Mouse (Mus musculus) embryonic facial prominence, embryonic 14.5 days (tissue): ENCODE results near the gene Eps8. TPM values are rescaled to one million over a fixed set of nuclear protein-coding genes. Genes with fewer than 3 reads are reported as not detected.
"Not testable (repeated sequence)": the region's sequence is repeated elsewhere in the genome, so short reads cannot be mapped to it uniquely, and the experiment has no call there.

Source experiments
- ATAC-seq: fragments of 200-750 bp; cut with Nextera tagmentation; 2 replicates; pipeline ENCODE4 v1.8.0; 2017; ENCODE audit warnings: low read depth, moderate number of reproducible peaks, moderate TSS enrichment
- DNase-seq: peaks from one replicate; pipeline ENCODE4 v3.0.0-alpha.2; 2015; ENCODE audit warnings: low spot score
- H3K27ac ChIP-seq: fragments of 300-500 bp; sonication (generic); replicated peaks from 2 replicates; pipeline ENCODE4 v1.5.1; 2014; ENCODE audit warnings: low read depth, mild to moderate bottlenecking, low read length, moderate library complexity
- H3K27me3 ChIP-seq: fragments of 300-500 bp; sonication (generic); replicated peaks from 2 replicates; pipeline ENCODE4 v1.6.1; 2014; ENCODE audit warnings: low read length; ENCODE audit not compliant: control insufficient read depth, insufficient read depth
- H3K36me3 ChIP-seq: fragments of 300-500 bp; sonication (generic); 2 replicates; pipeline ENCODE4 v1.6.1; 2014; ENCODE audit warnings: low read length, mixed read lengths; ENCODE audit not compliant: control insufficient read depth, insufficient read depth
- H3K4me1 ChIP-seq: fragments of 300-500 bp; sonication (generic); 2 replicates; pipeline ENCODE4 v1.6.1; 2014; ENCODE audit warnings: antibody characterized with exemption, low read length; ENCODE audit not compliant: control insufficient read depth, insufficient read depth
- H3K4me2 ChIP-seq: fragments of 300-500 bp; sonication (generic); 2 replicates; pipeline ENCODE4 v1.6.1; 2014; ENCODE audit warnings: low read depth, mild to moderate bottlenecking, low read length, moderate library complexity, mixed read lengths
- H3K4me3 ChIP-seq: fragments of 300-500 bp; sonication (generic); 2 replicates; pipeline ENCODE4 v1.5.1; 2014; ENCODE audit warnings: low read depth, mild to moderate bottlenecking, low read length
- H3K9ac ChIP-seq: fragments of 300-500 bp; sonication (generic); 2 replicates; pipeline ENCODE4 v1.6.1; 2014; ENCODE audit warnings: low read depth, mild to moderate bottlenecking, low read length, moderate library complexity, mixed read lengths
- H3K9me3 ChIP-seq: fragments of 300-500 bp; sonication (generic); 2 replicates; pipeline ENCODE4 v1.6.1; 2016; ENCODE audit warnings: low read length; ENCODE audit not compliant: control insufficient read depth
- WGBS: fragments of 180-500 bp; shearing (Covaris S2); extraction: QIAGEN DNeasy Blood & Tissue Kit; methylation state at CpG from one replicate; pipeline ENCODE4 v1.1.7; 2014; 5-methylcytosine and 5-hydroxymethylcytosine counted together
- polyA plus RNA-seq: library from polyadenylated mRNA; unstranded; fragments of >200 nt; fragmentation: Nextera tagmentation; extraction: Ambion mirVana; gene quantifications from 2 replicates; pipeline ENCODE4 v1.2.1, GENCODE M21; 2014

Eps8 gene
- polyA plus RNA-seq, 1 experiment from 2014 or later, result 28.7 TPM

- peaks cover 6% of the 10 kb centered on the region; the same call in 1 of the 2 replicates for H3K4me1 ChIP-seq
- ATAC-seq (no peak), DNase-seq (no peak)
- H3K4me2 ChIP-seq, result no peak overlapping the region
- no peak overlapping the region for H3K27ac ChIP-seq
- WGBS, result 37% methylated on average over 7 of the region's 7 CpGs
- no peaks in the 10 kb centered on the region for H3K27me3 ChIP-seq
- no peak overlapping the region for H3K9ac ChIP-seq
- H3K9me3 ChIP-seq, result no peaks in the 10 kb centered on the region
- no peak overlapping the region for H3K4me3 ChIP-seq
- no peaks in the 10 kb centered on the region for H3K36me3 ChIP-seq
Measured at GRCm38 (mm10) chr6:137457210-137457609, 197.5 kb downstream of the Eps8 start.

- Histone ChIP-seq H3K9ac (no peak overlapping the region), H3K9me3 (no peaks in the 10 kb centered on the region), H3K27ac (no peak overlapping the region), H3K27me3 (no peaks in the 10 kb centered on the region), H3K4me3 (no peak overlapping the region), H3K36me3 (no peaks in the 10 kb centered on the region), H3K4me2 (0 out of 2 replicates have a peak overlapping the region, but pooled peaks have one; percentile 14), H3K4me1 (peaks cover 6% of the 10 kb centered on the region; the same call in 1 of the 2 replicates)
- no peak for DNase-seq
- ATAC-seq, result no peak
- WGBS, result 69% methylated on average over 7 of the region's 7 CpGs
Measured at GRCm38 (mm10) chr6:137456064-137456463, 198.6 kb downstream of the Eps8 start.

DNA sequence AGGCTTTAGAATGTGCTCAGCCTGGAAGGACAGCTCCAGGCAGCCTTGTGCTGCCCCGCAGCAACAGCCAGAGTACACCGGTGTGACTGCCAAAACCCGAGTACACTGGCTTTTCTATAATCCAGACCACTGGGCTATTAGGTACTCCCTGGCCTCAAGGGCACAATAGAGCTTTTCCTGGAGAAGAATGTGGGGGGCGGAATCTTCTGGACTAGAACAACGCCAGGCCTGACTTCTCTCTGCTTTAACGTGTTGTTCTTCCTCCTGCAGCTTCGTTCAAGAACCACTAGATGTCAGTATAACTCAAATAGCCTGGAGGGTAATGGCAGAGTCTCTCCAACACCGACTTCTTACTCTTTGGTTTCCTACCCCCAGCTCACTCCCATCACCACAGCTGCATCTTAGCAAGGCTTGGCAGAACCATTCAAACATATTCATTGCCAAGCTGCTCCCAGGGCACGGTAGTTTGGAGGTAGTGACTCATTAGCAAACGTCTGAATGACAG, 199.1 kb downstream of the Eps8 start:
- H3K4me1 ChIP-seq, result peaks cover 6% of the 10 kb centered on the region; the same call in 1 of the 2 replicates
- WGBS, result 13% methylated on average over 9 of the region's 10 CpGs
- H3K9ac ChIP-seq, result no peak overlapping the region; the same call in 1 of the 2 replicates
- DNase-seq (peak; percentile 77), ATAC-seq (peak; percentile 88)
- no peaks in the 10 kb centered on the region for H3K36me3 ChIP-seq
- no peaks in the 10 kb centered on the region for H3K9me3 ChIP-seq
- no peaks in the 10 kb centered on the region for H3K27me3 ChIP-seq
- H3K4me2 ChIP-seq, result 0 out of 2 replicates have a peak overlapping the region, but pooled peaks have one; percentile 14
- no peak overlapping the region for H3K27ac ChIP-seq
- H3K4me3 ChIP-seq, result no peak overlapping the region

- not testable (repeated sequence) for H3K27ac ChIP-seq, H3K4me3 ChIP-seq, H3K27me3 ChIP-seq, H3K36me3 ChIP-seq, H3K9ac ChIP-seq, H3K4me1 ChIP-seq, ATAC-seq, H3K9me3 ChIP-seq, H3K4me2 ChIP-seq, DNase-seq
- WGBS, result 78% methylated on average over 6 of the region's 7 CpGs
Measured at GRCm38 (mm10) chr6:137446116-137446515, 208.6 kb downstream of the Eps8 start.

GRCm38 (mm10) chr6:137443089-137443488, 211.6 kb downstream of the Eps8 start:
- DNase-seq (no peak), ATAC-seq (no peak)
- WGBS, result 85% methylated on average over 12 of the region's 12 CpGs
- no peak overlapping the region for H3K9ac ChIP-seq
- no peaks in the 10 kb centered on the region for H3K36me3 ChIP-seq
- H3K4me1 ChIP-seq, result no peaks in the 10 kb centered on the region
- no peak overlapping the region for H3K27ac ChIP-seq
- H3K9me3 ChIP-seq, result no peaks in the 10 kb centered on the region
- no peak overlapping the region for H3K4me3 ChIP-seq
- H3K27me3 ChIP-seq, result no peaks in the 10 kb centered on the region
- no peak overlapping the region for H3K4me2 ChIP-seq

DNA sequence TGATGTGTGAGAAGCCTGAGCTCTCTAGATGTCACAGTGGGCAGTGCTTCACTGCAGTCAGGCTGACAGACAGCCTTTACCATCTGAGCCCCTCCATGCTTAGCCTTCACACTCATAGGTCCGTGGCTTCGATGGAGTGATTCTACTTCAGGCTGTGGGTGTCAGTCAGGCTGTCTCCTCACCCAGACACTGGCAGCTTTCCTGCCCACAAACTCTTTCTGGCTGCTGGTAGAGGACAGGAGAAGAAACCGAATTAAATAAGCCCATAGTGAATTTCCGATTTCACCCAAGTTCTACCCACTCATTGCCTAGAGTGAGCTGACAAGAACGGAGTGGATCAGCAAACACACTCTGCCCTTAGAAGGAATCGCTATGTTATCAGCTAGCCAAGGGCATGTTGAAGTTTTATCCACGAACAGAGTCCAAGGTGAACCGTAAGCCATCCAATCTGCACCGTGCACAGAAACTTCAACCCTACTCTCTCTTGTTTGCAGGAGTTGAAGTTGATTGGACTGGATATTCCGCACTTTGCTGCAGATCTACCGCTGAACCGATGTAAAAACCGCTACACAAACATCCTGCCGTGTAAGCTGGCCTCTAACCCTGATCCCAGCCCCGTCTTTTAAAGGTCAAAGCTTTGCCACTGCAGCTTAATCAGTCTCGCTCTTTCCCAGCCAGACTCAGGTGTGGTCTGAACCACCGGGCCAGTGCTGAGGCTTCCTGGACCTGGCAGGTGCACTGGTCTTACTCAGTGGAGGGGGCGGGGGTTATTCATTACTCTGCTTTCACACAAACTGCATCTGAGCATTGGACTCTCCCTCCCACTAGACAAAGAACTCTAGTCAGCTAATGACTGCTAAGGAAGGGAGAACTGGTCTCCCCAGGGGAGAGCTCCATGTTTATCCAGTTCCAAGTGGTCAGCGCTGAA, 213.9 kb downstream of the Eps8 start:
- no peak overlapping the region for H3K4me3 ChIP-seq
- 77% methylated on average over 19 of the region's 19 CpGs for WGBS
- H3K27me3 ChIP-seq, result no peaks in the 10 kb centered on the region
- H3K9me3 ChIP-seq, result no peaks in the 10 kb centered on the region
- H3K27ac ChIP-seq, result no peak overlapping the region
- ATAC-seq (no peak), DNase-seq (no peak)
- no peak overlapping the region for H3K9ac ChIP-seq
- H3K4me1 ChIP-seq, result no peaks in the 10 kb centered on the region
- H3K4me2 ChIP-seq, result no peak overlapping the region
- no peaks in the 10 kb centered on the region for H3K36me3 ChIP-seq

DNA sequence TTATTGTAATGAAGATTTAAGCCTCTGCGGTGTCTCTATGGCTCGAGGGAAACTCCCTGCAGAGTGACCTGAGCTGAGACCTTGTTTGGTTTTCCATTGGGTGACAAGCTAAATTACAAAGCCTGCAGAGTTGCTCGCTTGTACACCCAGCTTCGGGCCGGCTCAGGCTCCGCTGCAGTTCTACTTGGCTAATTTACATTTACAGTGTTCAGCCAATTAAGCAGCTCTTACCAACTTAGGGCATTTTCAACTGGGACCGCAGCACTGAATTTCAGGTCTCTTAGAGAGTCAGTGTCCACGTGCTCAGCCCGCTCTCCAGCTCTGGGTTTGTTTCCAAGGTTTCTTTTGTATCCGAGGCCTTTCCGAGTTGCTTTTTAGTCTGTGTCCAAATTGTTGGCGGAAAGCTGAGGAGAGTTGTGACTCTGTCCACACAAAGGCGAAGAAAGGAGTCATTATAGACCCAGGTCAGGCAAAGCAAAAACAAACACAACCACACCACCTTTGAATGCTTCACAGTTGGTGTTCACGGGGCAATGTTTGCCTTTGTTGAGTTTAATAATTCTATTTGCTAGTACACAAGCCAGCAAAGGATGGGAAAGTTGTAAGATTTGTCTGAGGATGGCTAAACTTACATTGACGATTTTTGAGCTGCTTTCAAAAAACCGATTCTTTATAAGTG, 216.6 kb downstream of the Eps8 start:
- Histone ChIP-seq H3K4me3 (no peak overlapping the region), H3K36me3 (no peaks in the 10 kb centered on the region), H3K27ac (no peak overlapping the region), H3K9ac (no peak overlapping the region), H3K4me2 (no peak overlapping the region), H3K9me3 (no peaks in the 10 kb centered on the region), H3K4me1 (no peaks in the 10 kb centered on the region), H3K27me3 (no peaks in the 10 kb centered on the region)
- ATAC-seq, result no peak
- 38% methylated on average over 16 of the region's 16 CpGs for WGBS
- DNase-seq, result peak; percentile 23

GRCm38 (mm10) chr6:137437486-137437885, 217.2 kb downstream of the Eps8 start:
- no peaks in the 10 kb centered on the region for H3K36me3 ChIP-seq
- H3K4me1 ChIP-seq, result no peaks in the 10 kb centered on the region
- H3K4me2 ChIP-seq, result no peak overlapping the region
- H3K27me3 ChIP-seq, result no peaks in the 10 kb centered on the region
- DNase-seq (no peak), ATAC-seq (no peak)
- no peak overlapping the region for H3K4me3 ChIP-seq
- 75% methylated on average over 4 of the region's 4 CpGs for WGBS
- no peak overlapping the region for H3K27ac ChIP-seq
- no peaks in the 10 kb centered on the region for H3K9me3 ChIP-seq
- H3K9ac ChIP-seq, result no peak overlapping the region
